Mouse (Mus musculus) heart, embryonic 10.5 days (tissue): ENCODE data around the gene Col8a2. TPM values are rescaled to one million over a fixed set of nuclear protein-coding genes. Genes with fewer than 3 reads are reported as not detected.

Experiments
- DNase-seq: peaks from one replicate; pipeline ENCODE4 v3.0.0-alpha.2; 2017; ENCODE audit warnings: low spot score
- H3K27ac ChIP-seq: fragments of 300-500 bp; sonication (generic); 2 replicates; pipeline ENCODE4 v1.5.1; 2016; ENCODE audit warnings: mild to moderate bottlenecking
- H3K27me3 ChIP-seq: fragments of 300-500 bp; sonication (generic); 2 replicates; pipeline ENCODE4 v1.6.1; 2016; ENCODE audit warnings: mild to moderate bottlenecking; ENCODE audit not compliant: poor library complexity, insufficient read depth, severe bottlenecking
- H3K36me3 ChIP-seq: fragments of 300-500 bp; sonication (generic); 2 replicates; pipeline ENCODE4 v1.6.1; 2016; ENCODE audit warnings: mild to moderate bottlenecking, moderate library complexity
- H3K4me1 ChIP-seq: fragments of 300-500 bp; sonication (generic); 2 replicates; pipeline ENCODE4 v1.6.1; 2016; ENCODE audit warnings: mild to moderate bottlenecking
- H3K4me3 ChIP-seq: fragments of 300-500 bp; sonication (generic); 2 replicates; pipeline ENCODE4 v1.5.1; 2016; ENCODE audit warnings: mild to moderate bottlenecking, moderate library complexity
- H3K9me3 ChIP-seq: fragments of 300-500 bp; sonication (generic); 2 replicates; pipeline ENCODE4 v1.6.1; 2016; ENCODE audit warnings: mild to moderate bottlenecking, moderate library complexity
- WGBS: fragments of 180-500 bp; shearing (Covaris S2); methylation state at CpG from one replicate; pipeline ENCODE4 v1.1.7; 2016; 5-methylcytosine and 5-hydroxymethylcytosine counted together
- polyA plus RNA-seq: library from polyadenylated mRNA; unstranded; fragments of >200 nt; fragmentation: Nextera tagmentation; extraction: Ambion mirVana; gene quantifications from 2 replicates; pipeline ENCODE4 v1.2.1, GENCODE M21; 2016

Gene Col8a2
- polyA plus RNA-seq, 1 experiment from 2014 or later = 3.3 TPM

DNA sequence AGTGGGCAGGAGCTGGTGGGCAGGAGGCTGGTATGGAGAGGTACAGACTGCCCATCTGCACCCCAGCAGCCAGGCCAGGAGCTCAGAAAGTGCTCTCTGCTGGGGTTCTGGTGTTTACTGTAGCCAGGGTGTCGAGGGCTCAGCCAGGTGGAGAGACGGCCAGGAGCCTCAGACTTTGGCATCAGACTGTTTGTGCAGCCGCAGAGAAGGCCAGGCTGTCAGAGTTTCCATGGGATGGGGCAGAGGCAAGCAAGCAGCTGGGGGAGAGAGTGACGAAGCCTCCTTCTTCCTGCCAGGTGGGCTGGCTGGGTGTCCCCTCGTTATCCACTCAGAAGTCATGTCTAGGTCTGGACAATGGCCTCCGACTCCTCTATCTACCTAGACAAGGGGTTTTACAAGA is 8.6 kb downstream of the Col8a2 start:
- Histone ChIP-seq H3K27me3 (peaks cover 84% of the 10 kb centered on the region), H3K27ac (no peak overlapping the region)

DNA sequence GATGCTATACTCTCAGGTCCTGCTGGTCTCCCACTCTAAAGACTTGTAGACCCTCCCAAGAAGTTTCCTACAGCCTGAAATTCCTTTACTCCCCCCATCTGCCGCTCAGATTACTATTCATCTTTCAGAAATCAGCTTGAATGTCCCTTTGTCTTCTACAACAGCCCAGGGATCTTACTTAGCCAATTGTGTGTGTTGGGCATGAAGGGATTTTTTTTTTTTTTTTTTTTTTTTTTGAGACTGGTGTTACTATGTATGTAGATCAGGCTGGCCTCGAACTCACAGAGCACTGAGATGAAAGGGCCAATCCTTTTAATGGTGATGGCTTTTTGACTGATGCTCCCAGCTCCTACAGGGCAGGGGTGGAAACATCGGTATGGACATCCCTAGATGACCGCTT is 9.3 kb downstream of the Col8a2 start:
- Histone ChIP-seq H3K4me3 (no peak overlapping the region), H3K27me3 (peaks cover 84% of the 10 kb centered on the region), H3K27ac (no peak overlapping the region), H3K9me3 (no peaks in the 10 kb centered on the region), H3K36me3 (no peaks in the 10 kb centered on the region), H3K4me1 (peaks cover 33% of the 10 kb centered on the region)
- 47% methylated on average over 4 of the region's 4 CpGs for WGBS
- no peak for DNase-seq

More for the DNA sequence above, 8.6 kb downstream of the Col8a2 start:
- no peak for DNase-seq
- no peaks in the 10 kb centered on the region for H3K9me3 ChIP-seq
- H3K4me1 ChIP-seq = peaks cover 27% of the 10 kb centered on the region
- no peak overlapping the region for H3K4me3 ChIP-seq
- 63% methylated on average over 6 of the region's 6 CpGs for WGBS
- H3K36me3 ChIP-seq = no peaks in the 10 kb centered on the region

DNA sequence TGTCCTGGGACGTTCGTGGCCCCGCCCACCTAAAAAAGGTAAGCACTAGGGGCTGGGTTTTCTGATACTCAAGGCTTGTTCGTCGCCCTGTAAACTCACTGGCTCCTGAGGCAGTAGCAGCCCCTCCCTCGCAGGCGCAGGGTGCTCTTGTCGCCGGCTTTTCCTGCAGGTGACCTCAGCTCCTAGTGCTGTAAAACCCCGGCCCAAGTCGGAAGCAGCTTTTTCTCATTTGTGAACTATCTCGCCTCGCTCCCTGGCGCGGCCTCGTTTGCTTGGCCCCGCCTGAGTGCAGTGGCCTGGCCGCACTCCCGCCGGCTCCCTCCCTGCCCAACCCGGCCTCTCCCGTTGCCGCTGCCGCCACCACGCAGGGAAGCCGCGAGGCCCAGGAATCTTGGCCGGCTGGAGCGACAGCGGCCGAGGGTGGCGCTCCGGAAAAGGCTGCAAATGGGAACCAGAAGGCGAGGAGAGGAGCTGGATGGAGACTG is 10.1 kb downstream of the Col8a2 start:
- Histone ChIP-seq H3K27me3 (peaks cover 85% of the 10 kb centered on the region), H3K27ac (peak overlapping the region; percentile 53; the same call in 1 of the 2 replicates), H3K4me3 (peak overlapping the region; percentile 49), H3K9me3 (no peaks in the 10 kb centered on the region), H3K36me3 (no peaks in the 10 kb centered on the region), H3K4me1 (peaks cover 34% of the 10 kb centered on the region)
- no peak for DNase-seq
- under 1% methylated on average over 34 of the region's 34 CpGs for WGBS

- H3K4me3 ChIP-seq = peak overlapping the region; percentile 53
- under 1% methylated on average over 50 of the region's 50 CpGs for WGBS
- no peaks in the 10 kb centered on the region for H3K36me3 ChIP-seq
- H3K27me3 ChIP-seq = peaks cover 84% of the 10 kb centered on the region
- peak overlapping the region; percentile 47 for H3K27ac ChIP-seq
- DNase-seq = no peak
- peaks cover 38% of the 10 kb centered on the region for H3K4me1 ChIP-seq
- 0 out of 2 replicates have a peak, but pooled peaks cover 2% of the 10 kb centered on the region for H3K9me3 ChIP-seq
Measured at GRCm38 (mm10) chr4:126300916-126301583, 14.5 kb downstream of the Col8a2 start.

DNA sequence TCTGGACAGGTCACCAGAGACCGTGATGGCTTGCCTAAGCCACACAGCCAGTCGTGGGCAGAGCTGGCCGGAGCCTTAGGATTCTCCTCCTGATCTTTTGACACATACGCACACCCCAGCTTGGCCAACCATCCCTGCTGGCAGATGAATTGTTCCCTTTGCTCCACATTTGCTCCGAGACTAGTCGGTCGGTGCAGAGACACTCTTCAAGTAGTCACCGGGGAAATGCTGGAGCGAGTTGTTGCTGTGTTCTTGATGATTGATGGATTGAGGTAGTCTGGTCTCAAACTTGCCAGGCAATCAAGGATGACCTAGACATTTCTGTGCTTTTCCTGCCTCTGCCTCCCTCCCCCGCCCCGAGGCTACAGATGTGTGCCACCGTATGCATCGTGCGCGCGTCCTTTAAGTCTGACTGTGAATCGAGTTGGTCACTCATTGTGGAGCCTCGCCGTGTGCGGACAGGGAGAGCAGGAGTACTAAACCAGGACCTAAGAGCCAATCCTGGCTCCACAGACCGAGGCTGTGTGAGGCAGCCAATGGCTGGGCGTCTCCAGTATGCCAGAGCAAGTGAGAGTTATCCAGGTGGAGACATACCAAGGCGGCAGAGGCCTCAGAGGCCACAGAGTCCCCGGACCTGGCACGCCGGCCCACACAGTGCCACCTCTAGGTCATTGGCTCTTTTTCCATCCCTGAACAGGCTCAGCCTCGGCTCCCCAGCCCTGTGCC is 15.2 kb downstream of the Col8a2 start:
- 4% methylated on average over 27 of the region's 27 CpGs for WGBS
- Histone ChIP-seq H3K9me3 (0 out of 2 replicates have a peak, but pooled peaks cover 3% of the 10 kb centered on the region), H3K27ac (no peak overlapping the region), H3K27me3 (peaks cover 77% of the 10 kb centered on the region), H3K36me3 (no peaks in the 10 kb centered on the region), H3K4me1 (peaks cover 31% of the 10 kb centered on the region), H3K4me3 (peak overlapping the region; percentile 53)
- DNase-seq = no peak

GRCm38 (mm10) chr4:126303877-126304276 is 17.3 kb downstream of the Col8a2 start:
- WGBS = 61% methylated on average over 4 of the region's 4 CpGs
- no peaks in the 10 kb centered on the region for H3K36me3 ChIP-seq
- H3K27me3 ChIP-seq = peaks cover 56% of the 10 kb centered on the region
- 0 out of 2 replicates have a peak, but pooled peaks cover 3% of the 10 kb centered on the region for H3K9me3 ChIP-seq
- peaks cover 24% of the 10 kb centered on the region for H3K4me1 ChIP-seq
- no peak overlapping the region for H3K27ac ChIP-seq
- DNase-seq = no peak
- H3K4me3 ChIP-seq = no peak overlapping the region

GRCm38 (mm10) chr4:126305428-126305827 is 18.8 kb downstream of the Col8a2 start:
- Histone ChIP-seq H3K27ac (no peak overlapping the region), H3K4me3 (no peak overlapping the region), H3K9me3 (0 out of 2 replicates have a peak, but pooled peaks cover 3% of the 10 kb centered on the region), H3K4me1 (peaks cover 30% of the 10 kb centered on the region), H3K36me3 (no peaks in the 10 kb centered on the region), H3K27me3 (peaks cover 48% of the 10 kb centered on the region)
- WGBS = 89% methylated on average over 1 of the region's 1 CpGs
- DNase-seq = no peak

DNA sequence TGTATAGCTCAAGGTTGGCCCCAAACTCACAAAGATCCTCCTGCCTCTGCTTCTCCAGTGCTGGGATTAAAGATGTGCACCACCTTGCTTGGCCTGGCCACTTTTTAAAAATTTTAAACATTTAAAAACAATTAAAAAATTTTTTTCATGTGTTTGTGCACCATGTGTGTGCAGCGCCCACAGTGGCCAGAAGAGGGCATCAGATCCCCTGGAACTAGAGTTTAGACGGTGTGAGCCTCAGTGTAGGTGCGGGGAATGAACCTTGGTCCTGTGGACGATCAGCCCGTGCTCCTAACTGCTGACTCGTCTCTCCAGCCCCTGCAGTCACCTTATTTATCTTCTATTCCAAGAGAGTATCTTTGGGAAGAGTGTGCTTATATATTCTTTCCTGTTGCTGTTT is 19.5 kb downstream of the Col8a2 start:
- peaks cover 26% of the 10 kb centered on the region for H3K4me1 ChIP-seq
- no peak overlapping the region for H3K27ac ChIP-seq
- H3K4me3 ChIP-seq = no peak overlapping the region
- 87% methylated on average over 6 of the region's 6 CpGs for WGBS
- no peaks in the 10 kb centered on the region for H3K36me3 ChIP-seq
- 0 out of 2 replicates have a peak, but pooled peaks cover 3% of the 10 kb centered on the region for H3K9me3 ChIP-seq
- H3K27me3 ChIP-seq = peaks cover 47% of the 10 kb centered on the region
- DNase-seq = no peak

DNA sequence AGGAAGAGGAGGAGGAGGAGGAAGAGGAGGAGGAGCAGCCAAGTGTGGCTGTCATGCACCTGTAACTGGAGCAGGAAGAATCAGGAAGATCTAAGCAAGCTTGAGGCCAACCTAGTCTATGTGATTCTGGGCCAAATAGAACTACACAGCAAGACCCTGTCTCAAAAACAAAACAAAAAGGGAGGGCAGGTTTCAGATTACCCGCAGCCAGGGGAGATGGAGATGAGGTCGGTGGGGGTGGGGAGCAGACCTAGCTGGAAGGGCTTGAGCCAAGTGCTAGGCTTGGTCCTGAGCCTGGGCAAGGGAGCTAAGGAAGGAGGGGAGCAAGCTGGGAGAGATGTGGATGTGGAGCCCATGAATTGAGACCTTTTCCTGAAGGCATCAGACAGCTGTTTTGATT is 20.2 kb downstream of the Col8a2 start:
- peaks cover 39% of the 10 kb centered on the region for H3K27me3 ChIP-seq
- no peak for DNase-seq
- 13% methylated on average over 2 of the region's 2 CpGs for WGBS

GRCm38 (mm10) chr4:126309211-126309921 is 22.8 kb downstream of the Col8a2 start:
- Histone ChIP-seq H3K27me3 (peaks cover 15% of the 10 kb centered on the region; the same call in 1 of the 2 replicates), H3K4me3 (peak overlapping the region; percentile 48), H3K9me3 (0 out of 2 replicates have a peak, but pooled peaks cover 3% of the 10 kb centered on the region), H3K4me1 (peaks cover 25% of the 10 kb centered on the region; the same call in 1 of the 2 replicates), H3K36me3 (peaks cover 2% of the 10 kb centered on the region; the same call in 1 of the 2 replicates), H3K27ac (no peak overlapping the region)
- 16% methylated on average over 20 of the region's 20 CpGs for WGBS
- DNase-seq = peak; percentile 73

More for the DNA sequence above, 20.2 kb downstream of the Col8a2 start:
- Histone ChIP-seq H3K9me3 (0 out of 2 replicates have a peak, but pooled peaks cover 3% of the 10 kb centered on the region), H3K4me3 (no peak overlapping the region), H3K27ac (no peak overlapping the region), H3K4me1 (peaks cover 18% of the 10 kb centered on the region), H3K36me3 (no peaks in the 10 kb centered on the region)

- H3K4me3 ChIP-seq = peak overlapping the region; percentile 48
- 1% methylated on average over 7 of the region's 7 CpGs for WGBS
Measured at GRCm38 (mm10) chr4:126309922-126310309, 23.3 kb downstream of the Col8a2 start.

GRCm38 (mm10) chr4:126310344-126310743 is 23.8 kb downstream of the Col8a2 start:
- peak; percentile 74 for DNase-seq
- 74% methylated on average over 7 of the region's 7 CpGs for WGBS
- Histone ChIP-seq H3K4me3 (no peak overlapping the region), H3K9me3 (0 out of 2 replicates have a peak, but pooled peaks cover 3% of the 10 kb centered on the region), H3K36me3 (peaks cover 7% of the 10 kb centered on the region; the same call in 1 of the 2 replicates), H3K4me1 (peaks cover 27% of the 10 kb centered on the region; the same call in 1 of the 2 replicates), H3K27ac (0 out of 2 replicates have a peak overlapping the region, but pooled peaks have one; percentile 6), H3K27me3 (peaks cover 13% of the 10 kb centered on the region; the same call in 1 of the 2 replicates)

More at GRCm38 (mm10) chr4:126309922-126310309, 23.3 kb downstream of the Col8a2 start:
- Histone ChIP-seq H3K27ac (no peak overlapping the region), H3K27me3 (peaks cover 13% of the 10 kb centered on the region; the same call in 1 of the 2 replicates), H3K4me1 (peaks cover 27% of the 10 kb centered on the region; the same call in 1 of the 2 replicates), H3K36me3 (peaks cover 4% of the 10 kb centered on the region; the same call in 1 of the 2 replicates), H3K9me3 (0 out of 2 replicates have a peak, but pooled peaks cover 3% of the 10 kb centered on the region)
- DNase-seq = peak; percentile 94
